Mouse (Mus musculus) heart, adult 8-10 months (tissue): Measurements from ENCODE around the gene Wfdc17. TPM values are rescaled to one million over a fixed set of nuclear protein-coding genes. Genes with fewer than 3 reads are reported as not detected.
A peak's percentile ranks its signal among the peaks of the same experiment; 100 is the strongest.

Source experiments
- DNase-seq: peaks from one replicate; pipeline ENCODE4 v3.0.0; 2022; ENCODE audit warnings: low spot score
- total RNA-seq, 4 experiments: library from RNA; stranded (reverse); gene quantifications; 2 replicates each; pipeline ENCODE4 v1.2.4; 2022

The Wfdc17 gene
- total RNA-seq = 1 to 10 TPM; 2.1 to 4.1 (median 3.6) TPM

DNA sequence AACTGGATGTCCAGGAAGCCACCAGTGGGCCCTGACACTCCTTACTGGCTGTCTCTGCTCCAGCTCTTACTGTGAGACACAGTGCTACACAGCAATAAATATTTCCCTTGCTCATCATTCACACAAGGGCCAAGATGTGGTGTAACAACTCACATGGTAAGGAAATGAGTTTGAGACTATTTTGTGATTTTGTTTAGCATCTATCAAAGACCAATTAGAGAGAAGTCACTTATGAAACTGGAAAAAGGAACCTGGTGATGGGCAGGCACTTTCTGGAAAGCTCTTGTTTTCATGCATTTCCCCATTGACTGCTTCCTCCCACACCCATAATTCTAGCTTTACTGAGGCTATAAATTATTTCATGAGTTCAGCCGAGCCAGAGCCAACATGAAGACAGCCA, at the start of gene Wfdc17:
TSS of gene Wfdc17 (plus strand) at position 287 of the 400 bp plus-strand sequence.
- DNase-seq = no peak

GRCm38 (mm10) chr11:83654606-83655005, 49.2 kb upstream of the Wfdc17 start:
- DNase-seq = no peak

DNA sequence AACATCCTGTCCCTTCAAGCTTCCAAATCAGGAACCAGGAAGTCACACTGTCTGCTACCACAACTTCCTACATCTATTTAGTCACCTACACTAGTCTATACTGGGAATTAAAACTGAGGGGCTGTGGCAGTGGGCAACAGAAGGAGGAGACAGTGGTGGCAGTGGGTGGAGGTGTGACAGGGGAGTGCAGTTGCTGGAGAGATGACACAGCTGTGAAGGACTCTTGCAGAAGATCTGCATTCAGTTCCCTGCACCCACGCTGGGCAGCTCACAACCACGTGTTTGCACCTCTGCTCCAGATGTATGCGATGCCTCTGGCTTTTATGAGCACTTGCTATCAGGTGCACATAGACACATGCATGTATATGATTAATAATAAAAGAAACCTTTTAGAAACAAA, 46.3 kb upstream of the Wfdc17 start:
- no peak for DNase-seq

DNA sequence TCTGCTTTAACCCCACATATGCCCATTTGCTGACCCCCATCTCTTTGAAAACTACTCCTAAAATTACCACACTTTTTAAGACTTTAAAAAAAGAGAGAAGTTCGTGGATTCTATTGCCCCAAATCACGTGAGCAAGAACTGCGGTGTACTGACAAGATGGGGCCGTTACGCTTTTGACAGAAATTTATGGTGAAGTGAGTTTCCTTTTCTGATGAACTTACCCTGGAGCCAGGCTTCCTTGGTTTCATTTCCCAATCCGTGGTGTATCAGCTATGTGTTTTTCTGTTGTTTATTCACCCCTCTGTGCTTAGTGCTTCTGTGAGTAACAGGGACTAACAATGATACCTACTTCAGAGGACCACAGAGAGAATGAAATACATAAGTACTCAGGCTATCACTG, 45.0 kb upstream of the Wfdc17 start:
- no peak for DNase-seq

DNA sequence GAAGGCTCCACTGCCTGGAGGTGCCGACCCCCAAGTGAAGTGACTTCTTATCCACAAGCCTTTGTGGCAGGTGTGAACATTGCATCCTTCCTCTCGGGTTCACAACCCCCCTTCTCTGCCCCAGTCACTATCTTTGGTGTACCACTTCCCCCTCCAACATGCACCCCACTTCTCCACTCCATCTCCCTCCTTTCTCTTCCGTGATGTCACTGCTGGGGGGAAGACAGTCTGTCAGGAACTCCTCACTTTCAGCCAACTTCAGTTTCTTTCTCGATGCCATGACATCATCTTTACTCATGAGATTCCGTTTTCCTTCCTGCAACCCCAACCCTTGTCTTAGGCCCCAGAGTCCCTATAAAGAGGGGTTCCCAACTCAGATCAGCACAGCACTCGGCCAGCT, 41.6 kb upstream of the Wfdc17 start, which contains the start of gene Ccl4:
TSS of gene Ccl4 (plus strand) at position 381 of the 400 bp plus-strand sequence.
- DNase-seq = no peak

- no peak for DNase-seq
These were observed 40.3 kb upstream of the Wfdc17 start for GRCm38 (mm10) chr11:83663532-83663931.

DNA sequence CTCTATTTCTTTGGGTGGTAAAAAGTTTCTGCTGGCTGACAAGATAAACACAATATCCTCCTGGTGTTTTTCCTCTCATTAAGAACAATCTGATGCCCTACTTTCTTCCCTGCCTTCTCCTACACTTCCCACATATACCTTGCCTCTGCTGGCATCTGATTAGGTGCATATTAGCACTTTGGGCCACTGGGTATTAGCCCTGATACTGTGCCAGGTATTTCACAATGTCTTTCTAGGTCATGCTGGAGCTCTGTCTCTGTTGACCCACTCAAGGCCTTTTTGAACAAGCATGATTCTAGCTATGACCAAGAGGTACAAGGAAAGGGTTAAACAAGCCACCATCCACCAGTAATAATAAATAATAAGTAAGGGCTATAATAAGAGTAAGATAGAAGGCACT, 32.0 kb upstream of the Wfdc17 start:
- DNase-seq = no peak

DNA sequence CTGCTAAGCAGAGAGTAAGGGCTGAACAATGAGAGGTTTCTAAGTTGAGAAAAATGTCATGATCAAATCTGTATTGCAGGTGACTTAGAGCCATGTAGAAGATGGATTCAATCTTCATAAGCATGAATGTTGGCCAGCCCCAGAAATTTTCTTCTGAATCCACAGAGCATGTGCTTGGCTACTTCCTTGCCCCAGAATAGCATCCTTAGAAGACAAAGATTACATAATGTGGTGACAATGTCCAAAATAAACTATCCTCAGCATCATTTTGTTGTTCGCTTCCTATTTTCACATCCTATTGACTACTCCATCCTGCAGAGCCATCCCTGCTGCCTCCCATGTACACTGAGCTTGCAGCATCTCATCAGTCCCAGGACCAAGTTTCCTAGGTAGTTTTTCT, 28.1 kb upstream of the Wfdc17 start:
- peak; percentile 12 for DNase-seq

- DNase-seq = no peak
These were observed 13.9 kb upstream of the Wfdc17 start for GRCm38 (mm10) chr11:83689918-83690317.

- DNase-seq = no peak
These were observed 11.8 kb upstream of the Wfdc17 start for GRCm38 (mm10) chr11:83692008-83692407.

GRCm38 (mm10) chr11:83708715-83709114, 4.9 kb downstream of the Wfdc17 start, which contains the start of gene Wfdc18:
Gene Wfdc18, plus strand, starts transcription at chr11:83709015.
- DNase-seq = no peak

- DNase-seq = no peak
These were observed 5.9 kb downstream of the Wfdc17 start for GRCm38 (mm10) chr11:83709683-83710082.

GRCm38 (mm10) chr11:83712671-83713070, 8.9 kb downstream of the Wfdc17 start:
- no peak for DNase-seq

DNA sequence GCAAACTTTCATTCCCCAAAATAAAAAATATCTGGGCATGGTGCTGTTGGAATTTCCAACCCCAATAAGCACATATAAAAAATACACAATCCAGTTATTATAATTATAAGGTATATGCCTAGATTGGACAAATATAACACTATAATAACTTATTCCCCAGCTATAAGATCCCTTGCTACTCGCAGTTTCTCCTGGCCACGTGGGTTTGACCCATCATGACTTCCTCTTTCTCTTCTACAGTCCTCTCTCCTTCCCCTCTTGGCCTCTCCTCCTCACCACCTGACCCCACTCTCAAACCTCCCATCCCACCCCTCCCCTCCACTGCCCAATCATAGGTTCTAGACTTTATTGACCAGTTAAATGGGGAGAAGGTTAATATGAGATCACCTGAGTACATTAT, 10.1 kb downstream of the Wfdc17 start:
- DNase-seq = no peak

GRCm38 (mm10) chr11:83717042-83717665, 13.4 kb downstream of the Wfdc17 start:
- no peak for DNase-seq

DNA sequence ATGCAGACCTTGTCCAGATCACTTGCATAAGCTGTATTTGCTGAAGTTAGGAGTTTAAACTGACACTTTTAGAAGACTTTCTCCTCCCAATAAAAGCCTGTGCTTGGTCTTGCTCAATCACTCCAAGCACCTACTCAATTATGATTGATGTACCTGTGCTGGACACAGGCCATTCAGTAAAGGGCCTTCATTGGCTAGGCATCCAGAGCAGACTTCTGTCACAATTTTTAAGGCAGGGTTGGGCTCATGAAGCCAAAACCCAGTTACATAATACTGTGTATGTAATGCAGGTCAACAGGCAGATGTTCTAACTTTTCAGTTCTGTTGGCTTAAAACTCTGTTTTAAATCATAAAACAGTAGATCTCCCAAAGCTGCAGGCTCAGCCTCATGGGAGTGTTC, 17.0 kb downstream of the Wfdc17 start:
- no peak for DNase-seq

GRCm38 (mm10) chr11:83728757-83729432, 25.1 kb downstream of the Wfdc17 start:
- no peak for DNase-seq

GRCm38 (mm10) chr11:83731116-83731515, 27.3 kb downstream of the Wfdc17 start:
- DNase-seq = no peak

DNA sequence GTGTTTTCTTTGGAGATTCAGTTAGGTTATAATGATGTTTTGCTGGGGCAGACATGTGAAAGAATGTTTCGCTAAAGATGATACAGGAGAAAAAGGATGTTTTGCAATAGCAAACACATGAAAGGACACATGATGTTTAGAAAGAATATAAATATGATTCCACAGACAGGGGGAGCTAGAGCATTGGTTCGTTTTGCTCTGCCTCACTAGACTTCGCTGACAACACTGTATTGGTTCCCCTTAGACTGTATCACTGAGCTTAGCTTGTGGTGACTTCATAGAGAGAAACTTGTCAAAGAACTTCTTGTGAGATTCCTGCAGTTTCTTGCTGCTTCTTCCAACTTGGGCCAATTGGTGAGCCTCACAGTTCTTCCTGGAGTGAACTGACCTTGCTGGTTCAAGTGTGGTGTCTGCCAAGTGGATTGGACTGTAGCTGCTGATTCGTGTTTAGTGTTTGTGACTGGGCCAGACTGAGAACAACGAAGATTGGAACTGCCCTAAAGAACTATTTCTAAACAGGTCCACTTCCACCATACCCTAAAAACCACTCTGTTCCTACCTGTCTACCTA, 29.4 kb downstream of the Wfdc17 start:
- no peak for DNase-seq

- DNase-seq = no peak
These were observed 30.4 kb downstream of the Wfdc17 start for GRCm38 (mm10) chr11:83734215-83734614.

DNA sequence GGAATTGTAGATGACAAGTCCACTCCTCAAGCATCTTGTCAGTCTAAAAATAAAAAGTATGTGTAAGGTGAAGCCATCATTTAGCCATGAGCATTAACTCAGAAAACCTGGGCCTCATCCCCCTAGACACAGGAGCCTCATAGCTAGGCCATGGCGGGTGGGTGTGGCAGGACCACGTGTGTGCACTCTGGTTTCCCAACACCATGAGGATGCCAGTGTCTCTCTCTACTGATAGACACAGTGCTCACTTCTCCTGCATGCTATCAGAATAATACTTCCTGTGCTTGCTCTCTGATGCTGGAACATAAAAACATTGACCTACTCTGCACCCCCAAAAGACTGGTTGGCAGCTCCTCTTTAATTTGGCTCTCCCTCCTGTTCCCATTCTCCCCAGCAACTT, 32.1 kb downstream of the Wfdc17 start:
- DNase-seq = no peak

DNA sequence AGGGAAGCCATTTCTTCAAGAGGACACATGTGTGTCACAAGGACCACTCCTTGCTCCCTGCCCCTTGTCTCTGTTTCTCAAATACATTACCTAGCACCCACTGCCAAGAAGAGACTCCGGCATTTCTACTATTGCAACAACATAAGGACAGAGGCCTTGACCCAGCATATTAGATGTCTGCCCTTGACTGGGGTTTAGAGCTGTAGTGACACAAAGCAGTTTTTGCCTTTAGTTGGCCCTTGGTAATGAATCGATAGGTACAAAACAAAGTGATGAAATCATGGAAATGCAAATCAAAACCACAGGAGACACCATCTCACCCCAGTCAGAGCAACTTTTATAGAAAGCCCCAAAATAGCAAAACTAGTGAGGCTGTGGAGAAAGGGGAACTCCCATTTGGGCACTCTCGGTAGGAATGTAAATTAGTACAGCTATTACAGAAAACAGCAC, 33.3 kb downstream of the Wfdc17 start:
- DNase-seq = no peak

DNA sequence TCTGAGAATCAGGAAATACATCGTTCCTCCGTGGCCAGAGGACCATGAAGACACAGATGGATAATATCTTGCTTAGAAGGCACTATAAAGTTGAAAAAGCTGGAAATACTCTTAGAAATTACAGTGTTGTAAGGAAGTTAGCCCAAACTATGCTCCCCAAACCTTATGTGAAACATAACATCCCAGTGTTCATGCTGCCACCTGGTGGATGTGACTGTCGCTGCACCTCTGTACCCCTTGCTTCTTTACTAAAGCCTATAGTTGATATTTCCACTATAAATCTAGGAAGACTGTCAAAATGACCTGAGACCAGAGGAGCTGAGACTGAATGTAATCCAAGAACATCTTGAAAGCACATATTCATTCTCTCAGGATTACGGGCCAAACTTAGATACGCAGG, 35.5 kb downstream of the Wfdc17 start:
- peak; percentile 81 for DNase-seq
